Mouse (Mus musculus) heart, postnatal 14 days (tissue): ENCODE measurements at regions not wholly inside any gene's neighbourhood (a gene's known extent, or its start where the extent isn't known, plus 50 kb on each side); places are given as distances from the start of the nearest gene placed in this dataset.

Experiments used
- DNase-seq, 2 experiments: peaks; one replicate each; pipeline ENCODE4 v3.0.0; 2021 to 2022
- intact Hi-C: fragments of 180-260 bp; cut with DNase I; formaldehyde crosslinking; loops from one replicate; pipeline ENCODE4 v1.15.1; 2025

DNA sequence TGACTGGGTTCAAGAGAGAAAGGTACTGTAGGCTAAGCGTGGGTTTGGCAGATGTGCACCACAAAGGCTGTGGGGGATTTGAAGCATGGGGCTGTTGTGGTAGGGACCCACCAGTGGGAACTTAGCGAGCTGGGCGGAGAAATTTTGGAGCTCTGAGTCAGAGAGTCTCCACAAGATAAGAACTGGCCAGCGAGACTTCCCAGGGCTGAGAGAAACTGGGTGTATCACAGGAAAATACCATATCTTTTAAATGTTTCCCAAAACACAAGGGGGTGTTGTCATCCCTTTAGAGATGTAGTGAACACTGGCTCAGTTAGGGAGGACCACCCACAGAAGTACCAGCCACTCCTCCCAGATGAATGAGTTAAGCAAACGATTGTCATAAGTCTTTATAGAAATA is 107.3 kb upstream of the Arid2 start:
- intact Hi-C loops: loop anchor here (5.0 kb wide), 1 partner anchor 107 kb away; the partner anchor contains the start of gene Arid2
- no peak for DNase-seq

- DNase-seq: no peak
- intact Hi-C loops: loop anchor here (5.0 kb wide), 1 partner anchor 106 kb away; the partner anchor contains the start of gene Arid2
Measured at GRCm38 (mm10) chr15:96180977-96181376, 106.3 kb upstream of the Arid2 start.

DNA sequence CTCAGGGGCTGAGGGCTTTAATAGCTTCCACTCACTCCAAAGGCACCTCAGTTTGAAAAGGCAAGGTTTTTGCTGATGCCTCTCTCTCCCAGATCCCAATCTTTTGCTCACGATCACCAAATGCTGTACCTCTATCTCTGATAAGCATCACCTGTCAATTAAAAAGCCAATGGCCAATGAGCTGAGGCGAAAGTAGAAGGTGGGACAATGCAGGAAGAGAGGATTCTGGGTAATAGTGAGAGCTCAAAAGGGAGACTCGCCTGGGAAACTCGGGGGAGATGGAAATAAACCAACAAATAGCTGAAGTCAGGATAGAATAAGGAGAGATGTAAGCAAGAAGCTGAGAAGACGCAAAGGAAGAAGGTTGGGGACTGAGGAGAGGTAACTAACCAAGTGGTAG is 105.0 kb upstream of the Arid2 start:
- intact Hi-C loops: loop anchor here (5.0 kb wide), 1 partner anchor 105 kb away; the partner anchor contains the start of gene Arid2

GRCm38 (mm10) chr15:96183069-96183468 is 104.2 kb upstream of the Arid2 start:
- intact Hi-C loops: loop anchor here (5.0 kb wide), 1 partner anchor 104 kb away; the partner anchor contains the start of gene Arid2
- no peak for DNase-seq

More for the DNA sequence above, 105.0 kb upstream of the Arid2 start:
- no peak for DNase-seq

GRCm38 (mm10) chr15:96184666-96185065 is 102.7 kb upstream of the Arid2 start:
- intact Hi-C loops: loop anchor here (5.0 kb wide), 1 partner anchor 103 kb away; the partner anchor contains the start of gene Arid2
- peak; percentile 29 to 57 for DNase-seq

DNA sequence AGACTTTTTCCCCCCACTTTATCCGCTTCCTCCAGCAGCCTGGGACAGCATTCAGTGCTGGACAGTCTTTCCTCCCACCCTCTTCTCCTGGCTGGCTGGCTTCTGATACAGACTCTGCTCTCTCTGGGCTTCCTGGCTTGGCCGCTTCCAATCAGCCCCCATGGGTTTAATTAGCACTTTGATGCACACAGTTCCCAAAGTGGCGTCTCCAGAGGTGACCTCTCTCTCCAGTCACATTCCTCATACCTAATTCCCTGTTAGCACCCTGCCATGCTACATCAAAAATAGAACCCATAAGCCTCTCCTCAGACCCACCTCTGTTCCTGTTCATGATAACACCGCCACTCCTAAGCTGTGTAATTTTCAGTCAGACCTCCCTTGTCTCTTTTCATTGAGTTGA is 101.9 kb upstream of the Arid2 start:
- peak; percentile 25 to 43 for DNase-seq

GRCm38 (mm10) chr15:96185901-96186300 is 101.4 kb upstream of the Arid2 start:
- DNase-seq: no peak
- intact Hi-C loops: no loop called here

More for the DNA sequence above, 101.9 kb upstream of the Arid2 start:
- intact Hi-C loops: no loop called here

DNA sequence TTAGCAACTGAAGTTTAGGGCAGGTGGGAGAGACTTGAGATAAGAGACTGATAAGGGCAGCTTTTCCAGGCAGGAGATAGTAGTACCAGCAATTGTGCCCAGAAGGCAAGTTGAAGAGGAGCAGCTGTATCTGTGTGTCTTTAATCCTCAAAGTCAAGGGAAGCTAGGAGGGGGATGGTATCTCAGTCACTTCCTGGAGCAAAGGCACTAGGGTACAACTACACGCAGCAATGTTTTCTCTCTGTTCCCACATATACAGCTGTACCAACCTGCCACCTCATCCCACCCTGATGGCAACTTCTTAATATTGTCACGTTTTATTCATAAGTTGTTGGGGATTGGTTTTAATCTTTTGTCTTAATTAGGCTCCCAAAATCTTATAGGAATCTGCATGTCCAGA is 97.8 kb upstream of the Arid2 start:
- intact Hi-C loops: no loop called here
- DNase-seq: no peak

DNA sequence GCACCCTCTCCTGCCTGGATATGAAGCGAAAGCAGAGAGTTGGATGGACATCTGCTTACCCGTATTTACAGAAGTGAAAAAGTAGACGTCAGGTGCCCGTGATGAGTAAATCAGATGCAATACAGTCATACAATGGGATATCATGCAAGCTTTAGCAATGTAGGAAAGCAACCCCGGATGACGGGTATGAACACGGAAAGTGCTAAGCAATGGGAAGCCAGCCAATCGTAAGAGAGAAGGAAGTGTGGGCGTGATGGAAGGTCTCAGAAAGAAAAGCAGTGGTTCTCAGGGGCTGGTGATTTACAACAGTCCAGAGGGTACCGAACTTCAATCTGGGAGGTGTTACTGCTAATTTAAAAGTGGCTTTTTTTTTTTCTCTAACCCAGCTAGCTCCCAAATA is 89.9 kb upstream of the Arid2 start:
- intact Hi-C loops: no loop called here
- DNase-seq: no peak

DNA sequence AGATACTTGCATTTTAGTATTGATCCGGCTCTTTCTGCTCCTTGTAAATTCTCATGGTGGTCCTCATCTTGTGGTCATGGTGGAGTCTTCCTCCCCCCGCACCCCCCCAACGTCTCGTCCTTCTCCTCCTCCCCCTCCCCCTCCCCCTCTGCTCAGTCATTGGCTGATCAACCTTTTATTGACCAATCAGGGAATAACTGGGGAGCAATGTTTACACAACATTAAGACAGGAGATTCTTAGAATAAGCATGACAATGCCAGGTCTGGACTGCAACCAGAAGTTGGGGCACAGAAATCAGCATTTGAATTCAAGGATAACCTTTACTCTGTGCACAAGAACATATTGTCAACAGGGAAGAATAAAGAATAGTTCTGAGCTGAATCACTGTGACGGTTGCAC is 89.4 kb upstream of the Arid2 start:
- DNase-seq: no peak
- intact Hi-C loops: no loop called here

DNA sequence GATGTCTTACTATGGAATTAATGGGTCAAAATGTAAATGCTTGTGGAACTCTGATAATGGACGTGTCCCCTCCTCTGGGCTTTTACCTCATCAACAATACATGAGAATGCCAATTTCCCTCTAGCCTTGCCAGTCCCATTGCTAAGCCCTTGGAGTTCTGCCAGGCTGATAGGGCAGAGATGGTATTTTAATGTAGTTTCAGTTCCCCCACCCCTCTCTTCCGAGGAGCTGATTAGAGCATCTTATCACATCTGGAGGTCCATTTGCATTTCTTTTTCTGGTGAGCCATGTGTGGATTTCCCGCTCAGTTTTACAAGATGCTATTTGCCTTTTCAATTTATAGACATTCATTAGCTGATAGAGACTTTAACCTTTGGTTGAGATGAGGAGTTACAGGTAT is 86.0 kb upstream of the Arid2 start:
- no peak for DNase-seq
- intact Hi-C loops: no loop called here

GRCm38 (mm10) chr15:96201701-96202460 is 85.4 kb upstream of the Arid2 start:
- peak; percentile 29 to 31 for DNase-seq
- intact Hi-C loops: no loop called here

GRCm38 (mm10) chr15:96204187-96204586 is 83.1 kb upstream of the Arid2 start:
- intact Hi-C loops: no loop called here
- DNase-seq: no peak

GRCm38 (mm10) chr15:96204623-96205022 is 82.7 kb upstream of the Arid2 start:
- intact Hi-C loops: no loop called here
- DNase-seq: no peak

GRCm38 (mm10) chr15:96210721-96211400 is 76.5 kb upstream of the Arid2 start:
- DNase-seq: no peak
- intact Hi-C loops: no loop called here

GRCm38 (mm10) chr15:96213541-96214312 is 73.6 kb upstream of the Arid2 start:
- intact Hi-C loops: no loop called here

DNA sequence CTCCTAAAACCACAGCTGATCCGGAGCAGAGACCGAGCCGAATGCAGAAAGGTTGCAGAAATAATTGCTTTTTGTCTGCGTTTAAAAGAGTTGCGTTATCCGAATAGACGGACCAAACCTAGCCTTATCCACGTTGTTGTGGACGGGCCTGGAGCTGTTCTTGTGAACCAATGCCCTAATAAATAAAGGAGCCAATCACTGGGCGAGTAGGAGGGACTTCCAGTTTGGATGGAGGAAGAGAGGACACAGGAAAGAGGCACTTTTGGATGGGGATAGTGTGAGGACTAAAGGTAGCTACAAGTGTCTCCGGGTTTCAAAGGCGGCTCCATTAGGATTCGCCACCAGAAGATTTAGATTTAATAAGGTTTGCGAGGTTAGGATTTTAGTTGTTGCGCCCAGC is 69.4 kb upstream of the Arid2 start:
- no peak for DNase-seq
- intact Hi-C loops: no loop called here

More at GRCm38 (mm10) chr15:96213541-96214312, 73.6 kb upstream of the Arid2 start:
- DNase-seq: no peak

DNA sequence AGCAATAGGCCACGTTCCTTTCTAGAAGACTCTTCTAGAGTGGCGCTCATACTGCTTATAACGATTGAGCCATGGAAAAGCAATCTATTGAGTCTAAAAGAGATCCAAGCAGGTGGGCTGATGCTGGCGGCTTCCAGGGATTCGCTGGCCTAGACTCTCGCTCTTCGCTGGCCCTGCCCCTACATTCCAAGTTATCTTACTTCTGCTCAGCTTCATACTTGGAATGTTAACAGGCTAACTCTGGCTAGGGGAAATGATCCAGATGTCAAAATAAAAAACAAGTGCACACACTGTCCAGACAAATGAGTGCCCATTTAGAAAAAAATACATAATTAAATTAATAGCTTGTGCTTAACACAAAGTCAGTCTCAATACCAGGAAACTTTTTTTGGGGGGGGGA is 67.6 kb upstream of the Arid2 start:
- no peak for DNase-seq
- intact Hi-C loops: no loop called here

DNA sequence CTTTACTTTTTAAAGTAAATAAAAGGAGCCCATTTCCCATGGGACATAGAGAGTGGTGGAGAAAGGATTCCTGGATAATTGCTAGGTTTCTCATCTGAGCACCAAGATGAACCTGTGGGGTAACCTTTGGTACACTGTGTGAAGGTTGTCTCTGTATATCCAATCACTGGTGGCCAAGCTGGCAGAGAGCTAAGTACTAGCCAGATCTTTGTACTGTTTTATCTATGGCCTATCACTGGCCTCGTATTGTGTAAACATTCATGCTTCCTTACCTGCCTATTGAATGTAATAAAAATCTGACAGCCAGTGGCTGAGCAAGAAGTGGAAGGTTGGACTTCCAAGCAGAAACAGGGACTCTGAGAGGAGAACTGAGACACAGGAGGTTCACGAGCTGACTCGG is 55.3 kb upstream of the Arid2 start:
- intact Hi-C loops: no loop called here
- no peak for DNase-seq

DNA sequence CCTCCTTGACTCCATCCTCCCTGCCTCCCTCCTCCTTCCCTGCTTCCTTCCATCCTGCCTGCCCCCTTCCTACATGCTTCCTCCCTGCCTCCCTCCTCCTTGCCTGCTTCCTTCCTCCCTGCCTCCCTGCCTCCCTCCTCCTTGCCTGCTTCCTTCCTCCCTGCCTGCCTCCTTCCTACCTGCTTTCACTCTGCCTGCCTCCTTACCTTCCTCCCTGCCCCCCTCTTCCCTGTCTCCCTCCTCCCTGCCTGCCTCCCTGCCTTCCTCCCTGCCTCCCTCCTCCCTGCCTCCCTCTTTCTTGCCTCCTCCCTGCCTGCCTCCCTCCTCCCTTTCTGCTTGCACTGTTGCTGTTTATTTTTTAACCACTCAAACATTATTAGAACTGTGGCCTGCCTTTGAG is 54.2 kb upstream of the Arid2 start:
- intact Hi-C loops: no loop called here
- DNase-seq: no peak

DNA sequence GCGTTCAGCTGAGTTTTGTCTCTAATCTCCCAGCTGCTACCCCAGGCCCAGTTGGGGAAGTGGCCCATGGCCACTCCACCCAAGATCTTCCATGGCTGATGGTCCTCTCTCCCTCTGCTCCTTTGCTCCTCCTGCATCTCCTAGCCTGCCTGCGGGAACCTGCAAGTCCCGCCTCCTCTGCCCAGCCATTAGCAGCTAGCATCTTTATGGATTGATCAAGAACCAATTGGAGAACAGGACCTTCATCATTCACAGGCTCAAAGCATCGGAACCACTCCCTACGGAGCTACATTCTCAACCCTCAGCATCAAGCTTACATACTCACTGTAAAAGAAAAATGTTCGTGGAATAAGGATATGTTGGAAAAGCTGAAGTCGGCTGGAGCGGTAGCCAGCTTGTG is 52.5 kb upstream of the Arid2 start:
- intact Hi-C loops: no loop called here
- no peak for DNase-seq
